Mouse (Mus musculus): Measurements from ENCODE around the gene Gria4. TPM values are rescaled to one million over a fixed set of nuclear protein-coding genes. Genes with fewer than 3 reads are reported as not detected.
"Not testable (repeated sequence)": the region's sequence is repeated elsewhere in the genome, so short reads cannot be mapped to it uniquely, and the experiment has no call there.

The Gria4 gene
- total and polyA plus RNA-seq, 2 experiments: 0.02 to 0.09 TPM

DNA sequence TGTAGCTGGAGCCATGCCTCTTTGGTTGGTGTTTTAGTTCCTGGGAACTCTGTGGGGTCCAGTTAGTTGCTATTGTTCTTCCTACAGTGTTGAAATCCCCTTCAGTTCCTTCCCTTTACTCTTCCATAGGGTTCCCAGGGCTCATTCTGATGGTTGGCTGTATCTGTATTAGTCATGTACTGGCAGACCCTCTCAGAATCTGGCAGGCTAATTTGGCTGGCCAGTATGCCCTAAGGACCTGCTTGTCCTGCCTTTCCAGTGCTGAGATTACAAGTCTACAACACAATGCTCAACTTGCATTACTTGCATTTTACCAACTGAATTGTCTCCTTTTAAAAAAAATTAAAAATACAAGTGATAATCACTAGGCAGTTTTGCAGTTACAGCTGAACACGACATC, 338.4 kb downstream of the Gria4 start:
- H3K27me3 ChIP-seq (ENCODE audit: control insufficient read depth, insufficient read depth, low read length): no peaks in the 10 kb centered on the region
- H3K36me3 ChIP-seq (ENCODE audit: control insufficient read depth, insufficient read depth, low read length): no peaks in the 10 kb centered on the region
- no peak overlapping the region for H3K9ac ChIP-seq (ENCODE audit: low read depth, low read length)
- H3K79me2 ChIP-seq (ENCODE audit: control insufficient read depth, insufficient read depth, low read length): no peaks in the 10 kb centered on the region
- H3K4me3 ChIP-seq (ENCODE audit: insufficient read depth, low read depth, low read length): no peak overlapping the region
- WGBS: 87% methylated on average over 1 of the region's 1 CpGs
- TF ChIP-seq POLR2A (IDR thresholded peaks at IDR 0.05; ENCODE audit: extremely low read depth, insufficient read depth, low read length): no peak
- no peak for TF ChIP-seq CTCF (IDR thresholded peaks at IDR 0.05; ENCODE audit: low read depth, low read length)
- no peak for DNase-seq (ENCODE audit: extremely low read depth, low read depth, low spot score)
- no peak overlapping the region for H3K27ac ChIP-seq (replicated peaks; ENCODE audit: insufficient read depth, low read depth, low read length)
- no peaks in the 10 kb centered on the region for H3K4me1 ChIP-seq (ENCODE audit: control insufficient read depth, insufficient read depth, low read length)

DNA sequence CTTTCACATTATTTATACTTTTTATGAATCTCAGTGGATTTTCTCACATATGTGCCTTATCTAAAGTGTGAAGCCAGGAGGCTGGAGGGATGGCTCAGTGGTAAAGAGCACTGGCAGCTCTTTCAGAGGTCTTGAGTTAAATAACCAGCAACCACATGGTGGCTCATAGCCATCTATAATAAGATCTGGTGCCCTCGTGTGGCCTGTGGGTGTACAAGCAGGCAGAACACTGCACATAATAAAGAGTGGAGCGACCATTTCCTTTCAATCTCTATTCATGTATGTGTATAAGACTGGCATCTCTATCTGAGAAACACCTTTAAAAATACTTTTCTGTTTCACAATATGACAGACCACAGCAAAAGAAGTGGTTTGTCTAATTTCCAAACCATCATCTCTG, 353.1 kb downstream of the Gria4 start:
- no peaks in the 10 kb centered on the region; the same call in 1 of the 2 replicates for H3K4me1 ChIP-seq (ENCODE audit: control insufficient read depth, insufficient read depth, low read length)
- WGBS: 26% methylated on average over 2 of the region's 2 CpGs
- H3K27ac ChIP-seq (replicated peaks; ENCODE audit: insufficient read depth, low read depth, low read length): no peak overlapping the region
- H3K27me3 ChIP-seq (ENCODE audit: control insufficient read depth, insufficient read depth, low read length): no peaks in the 10 kb centered on the region
- peak; percentile 63; the same call in 1 of the 2 replicates for TF ChIP-seq CTCF (IDR thresholded peaks at IDR 0.05; ENCODE audit: low read depth, low read length)
- TF ChIP-seq POLR2A (IDR thresholded peaks at IDR 0.05; ENCODE audit: extremely low read depth, insufficient read depth, low read length): no peak
- H3K79me2 ChIP-seq (ENCODE audit: control insufficient read depth, insufficient read depth, low read length): no peaks in the 10 kb centered on the region
- peak; percentile 32 for DNase-seq (ENCODE audit: extremely low read depth, low read depth, low spot score)
- H3K36me3 ChIP-seq (ENCODE audit: control insufficient read depth, insufficient read depth, low read length): no peaks in the 10 kb centered on the region
- H3K9ac ChIP-seq (ENCODE audit: low read depth, low read length): no peak overlapping the region
- no peak overlapping the region for H3K4me3 ChIP-seq (ENCODE audit: insufficient read depth, low read depth, low read length)

- H3K27ac ChIP-seq (replicated peaks; ENCODE audit: insufficient read depth, low read depth, low read length); H3K79me2 ChIP-seq (ENCODE audit: control insufficient read depth, insufficient read depth, low read length); H3K36me3 ChIP-seq (ENCODE audit: control insufficient read depth, insufficient read depth, low read length); H3K9ac ChIP-seq (ENCODE audit: low read depth, low read length); H3K27me3 ChIP-seq (ENCODE audit: control insufficient read depth, insufficient read depth, low read length); H3K4me3 ChIP-seq (ENCODE audit: insufficient read depth, low read depth, low read length); H3K4me1 ChIP-seq (ENCODE audit: control insufficient read depth, insufficient read depth, low read length); DNase-seq (ENCODE audit: extremely low read depth, low read depth, low spot score): not testable (repeated sequence)
- 95% methylated on average over 11 of the region's 11 CpGs for WGBS
These were observed 395.2 kb downstream of the Gria4 start for GRCm38 (mm10) chr9:4400801-4401200.

DNA sequence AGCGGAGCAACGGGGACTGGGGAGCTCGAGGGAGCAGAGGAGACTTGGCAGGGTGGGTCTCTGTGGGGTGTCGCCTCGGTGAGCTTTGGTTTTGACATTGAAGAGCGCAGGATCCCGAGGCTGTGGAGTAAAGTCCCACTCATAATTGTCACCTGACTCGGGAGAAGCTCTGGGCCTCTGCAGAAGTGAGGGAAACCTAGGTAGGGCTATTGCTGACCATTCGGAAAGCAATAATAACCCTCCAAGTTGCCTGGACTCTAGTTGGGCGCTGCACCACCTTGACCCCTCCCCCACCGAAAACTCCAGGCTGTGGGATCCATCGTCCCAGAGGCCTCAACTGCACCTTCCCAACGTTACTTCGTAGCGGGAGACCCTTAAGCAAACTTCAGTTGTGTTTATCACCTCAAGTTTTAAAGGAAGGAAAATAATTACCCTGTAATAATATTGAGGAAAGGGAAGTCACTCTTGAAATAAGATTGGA, 419.4 kb downstream of the Gria4 start:
- no peaks in the 10 kb centered on the region; the same call in 1 of the 2 replicates for H3K36me3 ChIP-seq (ENCODE audit: control insufficient read depth, insufficient read depth, low read length)
- WGBS: under 1% methylated on average over 15 of the region's 15 CpGs
- H3K79me2 ChIP-seq (ENCODE audit: control insufficient read depth, insufficient read depth, low read length): peaks cover 3% of the 10 kb centered on the region; the same call in 1 of the 2 replicates
- H3K4me3 ChIP-seq (ENCODE audit: insufficient read depth, low read depth, low read length): peak overlapping the region; percentile 76
- TF ChIP-seq CTCF (IDR thresholded peaks at IDR 0.05; ENCODE audit: low read depth, low read length): no peak
- no peak for TF ChIP-seq POLR2A (IDR thresholded peaks at IDR 0.05; ENCODE audit: extremely low read depth, insufficient read depth, low read length)
- peak overlapping the region; percentile 57 for H3K9ac ChIP-seq (ENCODE audit: low read depth, low read length)
- H3K27me3 ChIP-seq (ENCODE audit: control insufficient read depth, insufficient read depth, low read length): no peaks in the 10 kb centered on the region
- H3K27ac ChIP-seq (replicated peaks; ENCODE audit: insufficient read depth, low read depth, low read length): peak overlapping the region; percentile 27
- peaks cover 2% of the 10 kb centered on the region; the same call in 1 of the 2 replicates for H3K4me1 ChIP-seq (ENCODE audit: control insufficient read depth, insufficient read depth, low read length)
- no peak for DNase-seq (ENCODE audit: extremely low read depth, low read depth, low spot score)

GRCm38 (mm10) chr9:4375828-4376639, 420.0 kb downstream of the Gria4 start, which contains the start of gene Msantd4:
Gene Msantd4, plus strand, starts transcription at chr9:4376562.
- Histone ChIP-seq H3K27me3 (ENCODE audit: control insufficient read depth, insufficient read depth, low read length) (no peaks in the 10 kb centered on the region), H3K4me1 (ENCODE audit: control insufficient read depth, insufficient read depth, low read length) (peaks cover 2% of the 10 kb centered on the region; the same call in 1 of the 2 replicates), H3K4me3 (ENCODE audit: insufficient read depth, low read depth, low read length) (peak within 1 kb of the TSS; percentile 76), H3K36me3 (ENCODE audit: control insufficient read depth, insufficient read depth, low read length) (no peaks in the 10 kb centered on the region), H3K79me2 (ENCODE audit: control insufficient read depth, insufficient read depth, low read length) (peaks cover 3% of the 10 kb centered on the region; the same call in 1 of the 2 replicates), H3K9ac (ENCODE audit: low read depth, low read length) (peak within 1 kb of the TSS; percentile 57), H3K27ac (replicated peaks; ENCODE audit: insufficient read depth, low read depth, low read length) (peak within 1 kb of the TSS; percentile 53)
- peak; percentile 98 for DNase-seq (ENCODE audit: extremely low read depth, low read depth, low spot score)
- WGBS: 4% methylated on average over 31 of the region's 31 CpGs
- TF ChIP-seq POLR2A (IDR thresholded peaks at IDR 0.05; ENCODE audit: extremely low read depth, insufficient read depth, low read length) (0 out of 2 replicates have a peak, but pooled peaks have one; percentile 14), CTCF (IDR thresholded peaks at IDR 0.05; ENCODE audit: low read depth, low read length) (no peak)
